Mouse (Mus musculus) heart, embryonic 11.5 days (tissue): ENCODE measurements at regions not wholly inside any gene's neighbourhood (a gene's known extent, or its start where the extent isn't known, plus 50 kb on each side); places are given as distances from the start of the nearest gene placed in this dataset.

Experiments used
- ATAC-seq: fragments of 200-750 bp; cut with Nextera tagmentation; replicated peaks from 2 replicates; pipeline ENCODE4 v1.8.0; 2017; ENCODE audit warnings: moderate library complexity; ENCODE audit not compliant: insufficient number of reproducible peaks, low FRiP score, low TSS enrichment
- H3K27ac ChIP-seq: fragments of 300-500 bp; sonication (generic); 2 replicates; pipeline ENCODE4 v1.5.1; 2014; ENCODE audit warnings: mild to moderate bottlenecking, low read depth, low read length
- H3K27me3 ChIP-seq: fragments of 300-500 bp; sonication (generic); 2 replicates; pipeline ENCODE4 v1.6.1; 2014; ENCODE audit warnings: mild to moderate bottlenecking, low read length, mixed read lengths; ENCODE audit not compliant: control insufficient read depth, insufficient read depth
- H3K36me3 ChIP-seq: fragments of 300-500 bp; sonication (generic); 2 replicates; pipeline ENCODE4 v1.6.1; 2014; ENCODE audit warnings: mild to moderate bottlenecking, low read length, moderate library complexity, mixed read lengths; ENCODE audit not compliant: control insufficient read depth, insufficient read depth
- H3K4me1 ChIP-seq: fragments of 300-500 bp; sonication (generic); 2 replicates; pipeline ENCODE4 v1.6.1; 2014; ENCODE audit warnings: low read length; ENCODE audit not compliant: control insufficient read depth, insufficient read depth
- H3K4me2 ChIP-seq: fragments of 300-500 bp; sonication (generic); 2 replicates; pipeline ENCODE4 v1.6.1; 2014; ENCODE audit warnings: mild to moderate bottlenecking, moderate library complexity
- H3K4me3 ChIP-seq: fragments of 300-500 bp; sonication (generic); 2 replicates; pipeline ENCODE4 v1.5.1; 2014; ENCODE audit warnings: low read depth, low read length
- H3K9ac ChIP-seq: fragments of 300-500 bp; sonication (generic); 2 replicates; pipeline ENCODE4 v1.6.1; 2014; ENCODE audit warnings: mild to moderate bottlenecking, low read depth, low read length, moderate library complexity
- H3K9me3 ChIP-seq: fragments of 300-500 bp; sonication (generic); replicated peaks from 2 replicates; pipeline ENCODE4 v1.6.1; 2016; ENCODE audit warnings: low read length; ENCODE audit not compliant: control insufficient read depth
- WGBS: fragments of 180-500 bp; shearing (Covaris S2); extraction: QIAGEN DNeasy Blood & Tissue Kit; methylation state at CpG from one replicate; pipeline ENCODE4 v1.1.7; 2014; ENCODE audit not compliant: insufficient replicate concordance; 5-methylcytosine and 5-hydroxymethylcytosine counted together

DNA sequence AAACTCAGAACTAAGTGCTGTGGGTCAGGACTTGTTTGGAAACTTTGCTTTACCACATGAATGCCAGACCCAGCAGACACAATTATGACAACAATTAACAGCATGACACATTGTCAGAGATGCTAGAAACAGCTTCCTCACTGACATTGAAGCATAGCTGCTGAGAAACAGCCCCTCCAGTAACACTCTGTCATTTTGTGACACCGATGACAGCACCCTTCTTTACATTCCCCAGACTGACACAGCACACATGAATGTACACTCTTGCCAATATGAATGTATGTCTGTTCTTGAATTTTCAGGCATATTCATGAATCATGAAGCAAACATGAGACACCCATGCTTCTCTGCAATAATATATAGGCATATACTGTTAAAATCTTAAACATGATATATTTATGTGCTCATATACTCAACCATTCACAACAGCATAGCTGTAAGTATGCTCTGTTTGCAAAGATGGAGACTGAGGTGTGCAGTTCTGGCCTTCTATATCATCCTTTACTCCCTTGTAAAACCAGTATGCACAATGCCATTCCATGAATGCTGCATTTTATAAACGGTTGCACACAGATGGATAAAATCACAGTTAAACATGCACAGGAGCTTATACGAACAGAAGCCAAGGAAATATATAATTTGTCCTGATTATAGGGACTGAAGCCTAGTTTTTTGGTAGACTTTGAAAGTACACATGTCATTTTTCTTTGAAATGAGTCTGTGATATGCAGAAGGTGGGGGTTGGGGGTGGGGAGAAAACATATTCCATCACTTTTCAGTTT, 942.4 kb upstream of the Hs3st1 start:
- H3K27ac ChIP-seq = no peak overlapping the region
- no peaks in the 10 kb centered on the region for H3K27me3 ChIP-seq
- no peak overlapping the region for H3K4me3 ChIP-seq
- H3K9ac ChIP-seq = no peak overlapping the region
- H3K36me3 ChIP-seq = no peaks in the 10 kb centered on the region
- H3K4me2 ChIP-seq = no peak overlapping the region
- ATAC-seq = no peak
- 82% methylated on average over 3 of the region's 3 CpGs for whole genome bisulfite sequencing
- H3K4me1 ChIP-seq = no peaks in the 10 kb centered on the region
- H3K9me3 ChIP-seq = no peaks in the 10 kb centered on the region
